Mouse (Mus musculus) cerebellum, adult 2 months (tissue): ENCODE data around the gene Sgpl1.

ENCODE experiments used
- CTCF ChIP-seq: fragments of 200-500 bp; IDR thresholded peaks from 2 replicates; pipeline ENCODE4 v1.5.1; 2011; ENCODE audit warnings: low read depth, mild to moderate bottlenecking, control low read depth, low read length, moderate library complexity, borderline replicate concordance; ENCODE audit not compliant: insufficient read depth
- POLR2A ChIP-seq: fragments of 200-500 bp; IDR thresholded peaks from 2 replicates; pipeline ENCODE4 v1.6.1; 2011; ENCODE audit warnings: low read length, control low read depth, borderline replicate concordance; ENCODE audit not compliant: insufficient read depth

GRCm38 (mm10) chr10:61168393-61168792 lies 20.9 kb upstream of the Sgpl1 start:
- TF ChIP-seq POLR2A (no peak), CTCF (no peak)
